Mouse (Mus musculus) CH12.LX (cell line): Measurements from ENCODE around the gene Grk4. TPM values are rescaled to one million over a fixed set of nuclear protein-coding genes. Genes with fewer than 3 reads are reported as not detected.
A peak's percentile ranks its signal among the peaks of the same experiment; 100 is the strongest.

Experiments used
- DNase-seq: peaks from one replicate; pipeline ENCODE4 v3.0.0-alpha.2; 2013; ENCODE audit errors: extremely low read depth
- H3K27ac ChIP-seq: 2 replicates; pipeline ENCODE4 v1.5.1; 2012; ENCODE audit warnings: low read depth, mild to moderate bottlenecking, control low read depth, moderate library complexity; ENCODE audit not compliant: insufficient read depth
- H3K27me3 ChIP-seq: replicated peaks from 2 replicates; pipeline ENCODE3; 2012; ENCODE audit warnings: inconsistent platforms
- H3K36me3 ChIP-seq, 2 experiments: replicated peaks in 1 of 2; 2 replicates each; pipeline versions ENCODE3 to v1.6.1; 2012; ENCODE audit warnings: inconsistent platforms in 1 of 2, low read length in 1 of 2, mild to moderate bottlenecking in 1 of 2, mixed read lengths in 1 of 2, moderate library complexity in 1 of 2; ENCODE audit not compliant: control insufficient read depth in 1 of 2, insufficient read depth in 1 of 2
- H3K4me1 ChIP-seq, 2 experiments: 2 replicates each; pipeline ENCODE4 v1.6.1; 2012; ENCODE audit warnings: inconsistent platforms in 1 of 2, moderate library complexity in 1 of 2; ENCODE audit not compliant: insufficient read depth in 2 of 2, control insufficient read depth in 1 of 2
- H3K4me2 ChIP-seq: 2 replicates; pipeline ENCODE4 v1.6.1; 2012; ENCODE audit warnings: low read depth, mild to moderate bottlenecking, control low read depth; ENCODE audit not compliant: poor library complexity, insufficient read depth, severe bottlenecking
- H3K4me3 ChIP-seq, 3 experiments: fragments of 150-350 bp in 1 of 3; sonication (generic) in 1 of 3; replicated peaks in 1 of 3; 2 replicates each; pipeline versions ENCODE3 to v1.5.1; 2011 to 2012; ENCODE audit warnings: low read depth in 2 of 3, low read length in 2 of 3, mild to moderate bottlenecking in 2 of 3, moderate library complexity in 2 of 3, control low read depth in 1 of 3, improper control_type of control experiment in 1 of 3, inconsistent platforms in 1 of 3, mixed read lengths in 1 of 3; ENCODE audit not compliant: poor library complexity in 1 of 3
- H3K79me2 ChIP-seq: replicated peaks from 2 replicates; pipeline ENCODE4 v1.6.1; 2012; ENCODE audit warnings: mild to moderate bottlenecking, moderate library complexity; ENCODE audit not compliant: control insufficient read depth, poor library complexity, insufficient read depth, severe bottlenecking; ENCODE audit errors: extremely low read depth
- H3K9ac ChIP-seq: 2 replicates; pipeline ENCODE4 v1.6.1; 2012; ENCODE audit warnings: low read depth, mild to moderate bottlenecking, control low read depth, moderate library complexity; ENCODE audit not compliant: insufficient read depth
- H3K9me3 ChIP-seq: replicated peaks from 2 replicates; pipeline ENCODE3; 2012; ENCODE audit warnings: low read length, inconsistent platforms, mixed read lengths
- BHLHE40 ChIP-seq: IDR thresholded peaks from 2 replicates; pipeline ENCODE4 v1.6.1; 2011; ENCODE audit warnings: mild to moderate bottlenecking, low read depth, low read length, improper control_type of control experiment
- CHD1 ChIP-seq: IDR thresholded peaks from 2 replicates; pipeline ENCODE4 v1.6.1; 2012; ENCODE audit warnings: low read depth, low read length, improper control_type of control experiment, inconsistent platforms
- E2F4 ChIP-seq: IDR thresholded peaks from 2 replicates; pipeline ENCODE4 v1.6.1; 2011; ENCODE audit warnings: low read depth, low read length, improper control_type of control experiment; ENCODE audit not compliant: insufficient replicate concordance
- ELF1 ChIP-seq: IDR thresholded peaks from 2 replicates; pipeline ENCODE4 v1.6.1; 2014; ENCODE audit warnings: low read depth, mild to moderate bottlenecking, inconsistent platforms, low read length, improper control_type of control experiment
- ETS1 ChIP-seq: conservative IDR thresholded peaks from 2 replicates; pipeline ENCODE4 v1.6.1; 2012; ENCODE audit warnings: low read depth, mild to moderate bottlenecking, inconsistent platforms, low read length, improper control_type of control experiment, moderate library complexity
- IRF4 ChIP-seq: IDR thresholded peaks from 2 replicates; pipeline ENCODE4 v1.6.1; 2014; ENCODE audit warnings: low read depth, mild to moderate bottlenecking, inconsistent platforms, low read length, improper control_type of control experiment
- JUND ChIP-seq: conservative IDR thresholded peaks from 2 replicates; pipeline ENCODE4 v1.6.1; 2011; ENCODE audit warnings: low read depth, low read length, improper control_type of control experiment
- KAT2A ChIP-seq: IDR thresholded peaks from 2 replicates; pipeline ENCODE4 v1.6.1; 2012; ENCODE audit warnings: low read length, improper control_type of control experiment, inconsistent platforms; ENCODE audit not compliant: insufficient replicate concordance
- MAFK ChIP-seq: IDR thresholded peaks from 2 replicates; pipeline ENCODE4 v1.6.1; 2011; ENCODE audit warnings: low read length, improper control_type of control experiment; ENCODE audit not compliant: insufficient replicate concordance
- MAZ ChIP-seq: IDR thresholded peaks from 2 replicates; pipeline ENCODE4 v1.6.1; 2012; ENCODE audit warnings: low read depth, mild to moderate bottlenecking, inconsistent platforms, low read length, improper control_type of control experiment, moderate library complexity
- MXI1 ChIP-seq: IDR thresholded peaks from 2 replicates; pipeline ENCODE4 v1.6.1; 2011; ENCODE audit warnings: mild to moderate bottlenecking, low read depth, low read length, improper control_type of control experiment
- NELFE ChIP-seq: IDR thresholded peaks from 2 replicates; pipeline ENCODE4 v1.6.1; 2011; ENCODE audit warnings: low read depth, low read length, improper control_type of control experiment
- NRF1 ChIP-seq: IDR thresholded peaks from 2 replicates; pipeline ENCODE4 v1.6.1; 2014; ENCODE audit warnings: low read depth, mild to moderate bottlenecking, inconsistent platforms, low read length, improper control_type of control experiment, moderate library complexity
- POLR2A ChIP-seq: IDR thresholded peaks from 2 replicates; pipeline ENCODE4 v1.6.1; 2011; ENCODE audit warnings: low read depth, mild to moderate bottlenecking, improper control_type of control experiment, low read length
- POLR2AphosphoS2 ChIP-seq: IDR thresholded peaks from 2 replicates; pipeline ENCODE4 v1.6.1; 2011; ENCODE audit warnings: low read depth, low read length, improper control_type of control experiment
- RAD21 ChIP-seq: IDR thresholded peaks from 2 replicates; pipeline ENCODE4 v1.6.1; 2011; ENCODE audit warnings: low read depth, mild to moderate bottlenecking, low read length, improper control_type of control experiment, moderate library complexity
- RCOR1 ChIP-seq: conservative IDR thresholded peaks from 2 replicates; pipeline ENCODE4 v1.6.1; 2012; ENCODE audit warnings: low read depth, mild to moderate bottlenecking, inconsistent platforms, low read length, improper control_type of control experiment
- SMC3 ChIP-seq: IDR thresholded peaks from 2 replicates; pipeline ENCODE4 v1.6.1; 2011; ENCODE audit warnings: low read depth, low read length, improper control_type of control experiment
- UBTF ChIP-seq: IDR thresholded peaks from 2 replicates; pipeline ENCODE4 v1.6.1; 2012; ENCODE audit warnings: low read depth, mild to moderate bottlenecking, inconsistent platforms, low read length, improper control_type of control experiment, moderate library complexity
- USF1 ChIP-seq: IDR thresholded peaks from 2 replicates; pipeline ENCODE4 v1.6.1; 2014; ENCODE audit warnings: low read depth, mild to moderate bottlenecking, inconsistent platforms, low read length, improper control_type of control experiment
- USF2 ChIP-seq: conservative IDR thresholded peaks from 2 replicates; pipeline ENCODE4 v1.6.1; 2011; ENCODE audit warnings: low read depth, low read length, improper control_type of control experiment
- ZKSCAN1 ChIP-seq: IDR thresholded peaks from 2 replicates; pipeline ENCODE4 v1.6.1; 2012; ENCODE audit warnings: low read depth, inconsistent platforms, low read length, improper control_type of control experiment, borderline replicate concordance
- ZMIZ1 ChIP-seq: IDR thresholded peaks from 2 replicates; pipeline ENCODE4 v1.6.1; 2012; ENCODE audit warnings: low read depth, mild to moderate bottlenecking, inconsistent platforms, low read length, improper control_type of control experiment
- dilution Hi-C: fragments of 300-500 bp; cut with MboI; formaldehyde crosslinking; loops from 2 replicates; pipeline ENCODE4 v1.14.3; 2020; ENCODE audit warnings: low sequenced_read_pairs; ENCODE audit not compliant: extremely low pct_unique_long_range_greater_than_20kb, extremely low pct_ligation_motif_present
- in situ Hi-C: fragments of 300-500 bp; cut with MboI; formaldehyde crosslinking; loops from 3 replicates; pipeline ENCODE4 v1.14.3; 2019; ENCODE audit warnings: low sequenced_read_pairs, low pct_ligation_motif_present, low pct_unique_long_range_greater_than_20kb, mixed read lengths
- polyA plus RNA-seq: library from polyadenylated mRNA; unstranded; fragments of >175 nt; gene quantifications from 2 replicates; pipeline ENCODE4 v1.2.1, GENCODE M21; 2012; ENCODE audit warnings: low read depth; ENCODE audit not compliant: insufficient read length
- total RNA-seq, 2 experiments: library from RNA; depleted of rRNA; stranded (reverse); fragments of 300-350 nt in 1 of 2; fragments of >200 nt in 1 of 2; gene quantifications; 2 replicates each; pipeline ENCODE4 v1.2.3; 2012 to 2014

Grk4 gene
- total and polyA plus RNA-seq, 3 experiments = 0.56 to 0.81 (median 0.76) TPM

DNA sequence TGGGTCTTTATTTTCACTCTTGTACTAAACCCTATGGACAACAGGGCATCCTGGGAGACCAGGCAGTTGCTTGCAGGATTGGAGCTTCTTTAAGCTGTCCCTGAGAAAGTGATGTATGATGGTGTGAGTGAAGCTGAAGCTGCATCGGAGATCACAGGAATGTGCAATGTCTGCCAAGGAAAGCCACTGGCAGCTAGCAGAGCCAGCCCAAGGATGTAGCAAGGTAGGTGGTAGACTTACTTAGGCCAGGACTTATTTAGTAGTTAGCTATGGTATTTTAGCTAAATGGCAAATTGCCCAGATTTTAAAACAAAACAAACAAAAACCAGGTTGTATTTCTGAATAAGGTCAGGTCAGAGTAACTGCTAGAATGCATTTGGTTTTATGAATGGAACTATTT is 98.6 kb downstream of the Grk4 start:
- DNase-seq = no peak
- Histone ChIP-seq H3K27me3 (peaks cover 39% of the 10 kb centered on the region), H3K79me2 (peaks cover 9% of the 10 kb centered on the region; the same call in 1 of the 2 replicates), H3K9ac (no peak overlapping the region), H3K36me3 (no peaks in the 10 kb centered on the region), H3K4me1 (peaks cover 4% of the 10 kb centered on the region in 2 experiments; a peak in 2 of 4 replicates), H3K9me3 (no peaks in the 10 kb centered on the region), H3K4me2 (no peak overlapping the region), H3K4me3 (no peak overlapping the region), H3K27ac (no peak overlapping the region)
- no peak for TF ChIP-seq JUND
- no peak for TF ChIP-seq RCOR1
- TF ChIP-seq KAT2A = no peak
- no peak for TF ChIP-seq ZKSCAN1
- no peak for TF ChIP-seq MAFK
- TF ChIP-seq IRF4 = no peak
- TF ChIP-seq POLR2AphosphoS2 = no peak
- TF ChIP-seq USF2 = no peak
- dilution Hi-C loops = no loop called here
- in situ Hi-C loops = no loop called here

DNA sequence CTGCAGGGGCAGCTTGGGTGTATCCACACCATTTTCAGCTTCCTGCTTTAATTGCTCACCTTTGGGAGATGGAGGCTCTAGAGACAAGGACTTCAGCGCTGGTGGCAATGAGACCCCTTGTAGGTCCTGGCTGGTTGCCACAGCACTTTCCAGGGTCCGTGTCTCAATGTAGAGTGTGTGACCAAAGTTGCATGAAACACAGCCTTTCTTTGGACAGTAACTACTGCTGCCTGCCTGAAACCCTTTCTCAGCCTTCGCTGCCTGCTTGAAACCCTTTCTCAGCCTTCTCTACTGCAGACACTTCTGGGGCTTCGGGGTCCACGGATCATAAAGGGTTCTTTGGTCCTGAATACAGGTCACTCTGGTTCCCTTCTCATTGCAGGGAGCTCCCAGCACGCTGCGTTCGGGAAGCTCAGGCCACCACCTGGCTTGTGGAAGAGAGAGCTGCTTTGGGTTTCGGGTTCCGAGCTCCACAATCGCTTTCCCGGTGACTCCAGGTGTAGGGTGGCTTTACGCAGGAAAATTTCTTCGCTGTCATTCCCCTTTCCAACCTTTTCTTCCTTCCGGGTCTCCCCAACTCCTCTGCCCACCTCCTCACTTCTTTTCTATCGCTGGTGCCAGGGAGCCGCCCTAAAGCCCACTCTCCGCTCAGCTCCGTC is 100.8 kb downstream of the Grk4 start:
- dilution Hi-C loops (no loop called here), in situ Hi-C loops (no loop called here)
- Histone ChIP-seq H3K79me2 (peaks cover 15% of the 10 kb centered on the region; the same call in 1 of the 2 replicates), H3K27me3 (peaks cover 31% of the 10 kb centered on the region), H3K4me2 (peak overlapping the region; percentile 82), H3K9ac (peak overlapping the region; percentile 73), H3K27ac (no peak overlapping the region), H3K4me1 (peaks cover 4 to 12% of the 10 kb centered on the region in 2 experiments; a peak in 2 of 4 replicates), H3K9me3 (no peaks in the 10 kb centered on the region), H3K36me3 (no peaks in the 10 kb centered on the region), H3K4me3 (peak overlapping the region; percentile 89 to 97 (median 93))
- no peak for DNase-seq
- TF ChIP-seq MAZ = no peak
- TF ChIP-seq NRF1 = no peak
- no peak for TF ChIP-seq JUND
- TF ChIP-seq MXI1 = no peak
- TF ChIP-seq IRF4 = no peak
- TF ChIP-seq NELFE = no peak
- no peak for TF ChIP-seq ZKSCAN1
- no peak for TF ChIP-seq MAFK
- no peak for TF ChIP-seq USF1
- no peak for TF ChIP-seq ETS1
- TF ChIP-seq ZMIZ1 = no peak
- TF ChIP-seq CHD1 = no peak
- no peak for TF ChIP-seq RAD21
- TF ChIP-seq POLR2A = no peak
- TF ChIP-seq RCOR1 = no peak
- no peak for TF ChIP-seq BHLHE40
- TF ChIP-seq E2F4 = no peak
- no peak for TF ChIP-seq ELF1
- TF ChIP-seq SMC3 = no peak
- TF ChIP-seq UBTF = no peak
